In genomic region chr7:25385850-25386555, GRCm38 (mm10) we compare ENCODE assay signal across 8 mouse cellular contexts. TPM values are rescaled to one million over a fixed set of nuclear protein-coding genes. Genes with fewer than 3 reads are reported as not detected.
DNase-seq lines count a peak whose midpoint lies in the region; ATAC-seq lines count a peak whose summit lies in the region.

No protein-coding gene starts in this region.

- ATAC-seq in neural tube, embryonic 13.5 days (ENCODE audit: low read depth) = no peak
- peak; percentile 25 for ATAC-seq in intestine, embryonic 16.5 days

- no peaks in the 10 kb centered on the region for H3K27me3 ChIP-seq in neural tube, embryonic 13.5 days
- no peaks in the 10 kb centered on the region for H3K27me3 ChIP-seq in intestine, embryonic 16.5 days (replicated peaks; ENCODE audit: control insufficient read depth, insufficient read depth, low read length)
- H3K27me3 ChIP-seq in splenic B cell, adult 2 months (ENCODE audit: control insufficient read depth, insufficient read depth, low read length, poor library complexity, severe bottlenecking) = no peaks in the 10 kb centered on the region

- no peaks in the 10 kb centered on the region for H3K9me3 ChIP-seq in neural tube, embryonic 13.5 days
- no peaks in the 10 kb centered on the region for H3K9me3 ChIP-seq in intestine, embryonic 16.5 days (ENCODE audit: control insufficient read depth, low read length)

- intact Hi-C loops in gastrocnemius, postnatal 14 days (cut with DNase I; ENCODE audit: low total_unique reads) = no loop called here

- peaks cover 74% of the 10 kb centered on the region for H3K36me3 ChIP-seq in neural tube, embryonic 13.5 days
- H3K36me3 ChIP-seq in intestine, embryonic 16.5 days (ENCODE audit: control insufficient read depth, insufficient read depth, low read length) = peaks cover 7% of the 10 kb centered on the region
- peaks cover 9% of the 10 kb centered on the region for H3K36me3 ChIP-seq in splenic B cell, adult 2 months (ENCODE audit: control insufficient read depth, insufficient read depth, low read length, poor library complexity, severe bottlenecking)

- H3K9ac ChIP-seq in neural tube, embryonic 13.5 days = peak overlapping the region; percentile 8; the same call in 1 of the 2 replicates
- peak overlapping the region; percentile 30; the same call in 1 of the 2 replicates for H3K9ac ChIP-seq in intestine, embryonic 16.5 days (ENCODE audit: low read depth, low read length)

- H3K4me1 ChIP-seq in neural tube, embryonic 13.5 days (replicated peaks) = peaks cover 26% of the 10 kb centered on the region
- H3K4me1 ChIP-seq in intestine, embryonic 16.5 days (ENCODE audit: control insufficient read depth, insufficient read depth, low read length) = peaks cover 28% of the 10 kb centered on the region

- H3K27ac ChIP-seq in neural tube, embryonic 13.5 days (replicated peaks) = no peak overlapping the region; the same call in 1 of the 2 replicates
- H3K27ac ChIP-seq in intestine, embryonic 16.5 days (ENCODE audit: low read length) = peak overlapping the region; percentile 58

- H3K4me2 ChIP-seq in neural tube, embryonic 13.5 days = no peak overlapping the region
- no peak overlapping the region for H3K4me2 ChIP-seq in intestine, embryonic 16.5 days (ENCODE audit: low read depth, low read length)

- no peak overlapping the region for H3K4me3 ChIP-seq in neural tube, embryonic 13.5 days
- no peak overlapping the region for H3K4me3 ChIP-seq in intestine, embryonic 16.5 days (ENCODE audit: low read length)

- 87% methylated on average over 12 of the region's 12 CpGs for WGBS in neural tube, embryonic 13.5 days
- 57% methylated on average over 12 of the region's 12 CpGs for WGBS in intestine, embryonic 16.5 days

- DNase-seq in neural tube, embryonic 10.5 days (ENCODE audit: extremely low spot score, low spot score) = no peak
- DNase-seq in adrenal gland, postnatal 25 days = peak; percentile 88
- DNase-seq in gastrocnemius, postnatal 14 days = peak; percentile 70
- peak; percentile 93 for DNase-seq in lung, postnatal 10 days
- peak; percentile 73 for DNase-seq in splenic B cell, adult 2 months (ENCODE audit: low read depth, low spot score)
- no peak for DNase-seq in embryo, embryonic 10 days (ENCODE audit: low spot score)

RNA-seq across cellular contexts. Expression of gene Lipe, which starts 12.5 kb away (rescaled TPM):
- polyA plus RNA-seq in neural tube, embryonic 13.5 days (2015; fragmentation: Nextera tagmentation; extraction: Ambion mirVana) = 9.9 and 11.4 TPM in 2 replicates
- 295 and 303 TPM in 2 replicates for total RNA-seq in adrenal gland, postnatal 25 days (2021)
- total RNA-seq in gastrocnemius, postnatal 14 days (2021) = 10 to 100 TPM; 11.4 to 18.8 TPM
- polyA plus RNA-seq in intestine, embryonic 16.5 days (2015; fragmentation: Nextera tagmentation; extraction: Ambion mirVana) = 9.1 and 11.8 TPM in 2 replicates

RNA-seq across cellular contexts. Expression of gene Cnfn, which starts 16.5 kb away (rescaled TPM):
- polyA plus RNA-seq in neural tube, embryonic 13.5 days (2015; fragmentation: Nextera tagmentation; extraction: Ambion mirVana) = not detected in 2 replicates
- not detected in 2 replicates for total RNA-seq in adrenal gland, postnatal 25 days (2021)
- not detected for total RNA-seq in gastrocnemius, postnatal 14 days (2021)
- 0.69 and 1.1 TPM in 2 replicates for polyA plus RNA-seq in intestine, embryonic 16.5 days (2015; fragmentation: Nextera tagmentation; extraction: Ambion mirVana)

RNA-seq across cellular contexts. Expression of gene Cxcl17, which starts 26.7 kb away (rescaled TPM):
- 0.41 and 0.63 TPM in 2 replicates for polyA plus RNA-seq in neural tube, embryonic 13.5 days (2015; fragmentation: Nextera tagmentation; extraction: Ambion mirVana)
- total RNA-seq in adrenal gland, postnatal 25 days (2021) = not detected in 2 replicates
- not detected for total RNA-seq in gastrocnemius, postnatal 14 days (2021)
- polyA plus RNA-seq in intestine, embryonic 16.5 days (2015; fragmentation: Nextera tagmentation; extraction: Ambion mirVana) = 0.18 and 0.43 TPM in 2 replicates

Comparison
In these comparisons a context has a peak if more than half of its experiments do, and no peak if none do; other contexts are left out.
1. DNase-seq: peak in adrenal gland, postnatal 25 days (single experiment), gastrocnemius, postnatal 14 days (single experiment), lung, postnatal 10 days (single experiment) and splenic B cell, adult 2 months (single experiment); none in neural tube, embryonic 10.5 days (single experiment) and embryo, embryonic 10 days (single experiment).
2. RNA of gene Lipe, which starts 12.5 kb away (total RNA-seq): 295 to 303 TPM in adrenal gland, postnatal 25 days; 11.4 to 18.8 TPM in gastrocnemius, postnatal 14 days; every median in the first group is over 10 times any median in the second.